Mouse (Mus musculus): ENCODE measurements at regions not wholly inside any gene's neighbourhood (a gene's known extent, or its start where the extent isn't known, plus 50 kb on each side); places are given as distances from the start of the nearest gene placed in this dataset.

DNA sequence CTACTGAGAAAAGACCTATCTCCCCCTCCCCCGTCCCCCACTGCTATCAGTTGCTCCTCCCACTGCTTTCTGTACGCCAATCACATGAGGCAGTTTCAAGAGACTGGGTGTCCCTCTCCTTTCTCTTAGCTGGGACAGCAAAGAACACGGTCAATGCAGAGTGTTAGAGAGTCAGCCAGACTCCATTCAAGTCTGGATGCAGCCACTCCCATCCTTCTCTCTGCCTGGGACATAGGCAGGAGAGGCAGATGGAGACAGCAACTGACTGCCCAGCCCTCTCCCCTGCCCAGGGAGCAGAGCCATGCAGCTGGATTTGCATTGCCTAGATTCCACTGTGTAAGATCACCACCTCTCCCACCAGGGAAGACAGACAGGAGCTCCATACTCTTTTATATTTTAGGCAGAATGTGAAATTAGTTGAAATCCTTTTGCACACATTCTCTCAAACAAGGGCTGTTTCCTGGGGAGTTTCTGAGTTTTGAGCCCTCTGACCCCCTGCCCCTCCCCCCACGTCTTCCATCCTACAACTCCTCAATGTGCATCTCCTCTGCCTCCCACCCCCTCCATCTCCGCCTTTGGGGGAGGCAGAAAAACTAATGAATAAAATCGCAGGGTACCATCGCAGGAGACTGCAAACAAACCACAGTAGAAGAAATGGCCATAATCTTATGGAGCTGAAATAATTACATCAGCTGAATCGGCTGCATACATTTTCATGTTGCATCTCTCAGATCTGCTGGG lies 180.3 kb upstream of the Plekha5 start:
- TF ChIP-seq CTCF (IDR thresholded peaks at IDR 0.05; ENCODE audit: insufficient read depth, low read depth, low read length) (no peak), POLR2A (IDR thresholded peaks at IDR 0.05; ENCODE audit: insufficient read depth, low read depth, low read length) (no peak)
